Mouse (Mus musculus): Measurements from ENCODE around the gene Acly.

DNA sequence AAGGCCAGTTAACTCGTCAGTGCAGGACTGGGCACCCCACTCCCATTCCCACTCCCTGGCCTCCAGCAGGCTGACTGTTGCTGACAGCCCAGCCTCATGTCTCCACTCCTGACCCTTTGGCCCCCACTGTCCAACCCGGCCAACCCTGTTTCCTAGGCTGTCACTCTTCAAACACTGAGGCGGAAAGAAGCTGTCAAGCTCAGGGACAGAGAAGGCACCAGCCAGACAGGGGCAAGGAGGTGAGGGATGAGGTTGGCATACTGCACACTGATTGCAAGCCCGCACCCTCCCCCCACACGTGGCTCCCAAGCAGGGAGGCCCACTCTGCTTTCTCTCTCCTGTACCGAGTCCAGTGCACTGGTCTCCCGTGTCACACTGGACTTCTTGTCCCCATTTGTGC is 8.6 kb downstream of the Acly start:
- TF ChIP-seq EP300 (IDR thresholded peaks at IDR 0.05; ENCODE audit: insufficient read depth, low read depth, low read length): no peak
- TF ChIP-seq CTCF (IDR thresholded peaks at IDR 0.05; ENCODE audit: low read depth, low read length): no peak
- no peak for TF ChIP-seq POLR2A (IDR thresholded peaks at IDR 0.05; ENCODE audit: insufficient read depth, low read length)
